Mouse (Mus musculus) lung, adult 2 months (tissue): ENCODE data around the gene Wfdc6a.

ENCODE experiments used
- CTCF ChIP-seq: fragments of 200-500 bp; IDR thresholded peaks from 2 replicates; pipeline ENCODE4 v1.5.1; 2011; ENCODE audit warnings: mild to moderate bottlenecking, low read length, control low read depth; ENCODE audit not compliant: insufficient read depth
- POLR2A ChIP-seq: fragments of 200-500 bp; IDR thresholded peaks from 2 replicates; pipeline ENCODE4 v1.6.1; 2011; ENCODE audit warnings: low read depth, mild to moderate bottlenecking, control low read depth, low read length, borderline replicate concordance; ENCODE audit errors: extremely low read depth

DNA sequence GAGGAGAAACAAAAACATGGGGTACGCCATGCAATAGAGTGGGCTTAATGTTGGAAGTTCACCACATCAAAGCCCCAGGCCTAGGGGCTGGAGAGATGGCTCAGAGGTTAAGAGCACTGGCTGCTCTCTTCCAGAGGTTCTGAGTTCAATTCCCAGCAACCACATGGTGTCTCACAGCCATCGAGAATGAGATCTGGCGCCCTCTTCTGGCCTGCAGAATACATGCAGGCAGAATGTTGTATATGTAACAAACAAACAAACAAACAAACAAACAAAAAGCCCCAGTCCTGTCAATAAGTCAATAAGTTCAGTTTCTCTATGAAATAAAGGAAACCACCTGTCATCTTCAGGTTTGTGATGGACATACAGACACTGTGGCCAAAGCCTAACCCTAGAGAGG, 14.9 kb upstream of the Wfdc6a start:
- TF ChIP-seq POLR2A = no peak
- 0 out of 2 replicates have a peak, but pooled peaks have one; percentile 8 for TF ChIP-seq CTCF
